Mouse (Mus musculus) embryonic fibroblast, embryonic 13.5 days (primary cell): ENCODE measurements around the gene Dntt.

Experiments used
- CTCF ChIP-seq: IDR thresholded peaks from 2 replicates; pipeline ENCODE4 v1.5.1; 2011; ENCODE audit warnings: mild to moderate bottlenecking, control low read depth, low read length, moderate library complexity, borderline replicate concordance; ENCODE audit not compliant: insufficient read depth
- POLR2A ChIP-seq: IDR thresholded peaks from 2 replicates; pipeline ENCODE4 v1.6.1; 2011; ENCODE audit warnings: low read depth, mild to moderate bottlenecking, control low read depth, low read length, moderate library complexity

DNA sequence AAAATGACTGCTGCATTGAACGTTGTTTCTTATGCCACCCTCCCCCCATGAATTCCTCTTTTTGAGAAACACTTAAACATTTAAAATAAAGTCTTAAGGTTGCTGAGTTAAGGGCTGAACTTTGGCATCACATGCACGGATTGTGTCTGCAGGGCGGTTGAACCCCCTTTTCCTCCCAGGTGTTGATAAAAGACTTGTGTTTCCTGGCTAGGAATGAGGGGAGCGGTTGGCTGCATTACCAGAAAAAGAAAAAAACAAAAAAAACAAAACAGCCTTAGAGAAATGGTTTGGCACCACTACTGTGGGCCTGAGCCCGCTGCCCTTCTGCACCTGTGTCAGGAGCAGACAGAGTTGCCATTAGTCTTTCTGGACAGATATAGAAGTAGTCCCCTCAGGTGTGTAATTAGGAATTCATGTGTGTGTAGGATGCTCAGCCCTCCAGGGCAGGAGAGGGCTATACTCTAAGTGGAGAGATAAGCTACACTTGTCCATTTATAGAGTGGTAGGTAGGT is 9.9 kb upstream of the Dntt start:
- TF ChIP-seq POLR2A, result no peak
- no peak for TF ChIP-seq CTCF
